Mouse (Mus musculus) brown adipose tissue, adult 24 weeks (tissue): ENCODE data around the gene Lrrc41. TPM values are rescaled to one million over a fixed set of nuclear protein-coding genes. Genes with fewer than 3 reads are reported as not detected.
A peak's percentile ranks its signal among the peaks of the same experiment; 100 is the strongest.

Experiments
- H3K27ac ChIP-seq: fragments of 200-500 bp; replicated peaks from 2 replicates; pipeline ENCODE4 v1.5.1; 2012; ENCODE audit warnings: low read depth, mild to moderate bottlenecking, low read length
- H3K4me1 ChIP-seq: fragments of 200-500 bp; 2 replicates; pipeline ENCODE4 v1.6.1; 2012; ENCODE audit warnings: low read length, mixed read lengths; ENCODE audit not compliant: control insufficient read depth, insufficient read depth, insufficient read length
- H3K4me3 ChIP-seq: fragments of 200-500 bp; 2 replicates; pipeline ENCODE4 v1.5.1; 2012; ENCODE audit warnings: low read depth, mild to moderate bottlenecking, low read length, moderate library complexity; ENCODE audit not compliant: insufficient read depth
- polyA plus RNA-seq: library from polyadenylated mRNA; stranded (reverse); fragments of >200 nt; gene quantifications from 2 replicates; pipeline ENCODE4 v1.2.4, GENCODE M21; 2012; ENCODE audit not compliant: missing spikeins, insufficient read depth, insufficient read length

The Lrrc41 gene
- 23.3 and 24.1 TPM in 2 replicates for polyA plus RNA-seq

GRCm38 (mm10) chr4:116074861-116075620, at the start of gene Lrrc41, which contains the start of gene Uqcrh:
Lrrc41 (plus strand) TSS chr4:116075269.
Uqcrh (minus strand) TSS chr4:116075071.
- H3K27ac ChIP-seq: peak within 1 kb of the TSS; percentile 92
- H3K4me1 ChIP-seq: peaks cover 13% of the 10 kb centered on the region; the same call in 1 of the 2 replicates
- H3K4me3 ChIP-seq: peak within 1 kb of the TSS; percentile 93

- H3K4me1 ChIP-seq: no peaks in the 10 kb centered on the region
- H3K27ac ChIP-seq: no peak overlapping the region
- H3K4me3 ChIP-seq: no peak overlapping the region
Observed at GRCm38 (mm10) chr4:116032906-116033305, 42.2 kb upstream of the Lrrc41 start.

GRCm38 (mm10) chr4:116033374-116033773, 41.7 kb upstream of the Lrrc41 start:
- no peak overlapping the region for H3K27ac ChIP-seq
- H3K4me3 ChIP-seq: no peak overlapping the region
- H3K4me1 ChIP-seq: no peaks in the 10 kb centered on the region

DNA sequence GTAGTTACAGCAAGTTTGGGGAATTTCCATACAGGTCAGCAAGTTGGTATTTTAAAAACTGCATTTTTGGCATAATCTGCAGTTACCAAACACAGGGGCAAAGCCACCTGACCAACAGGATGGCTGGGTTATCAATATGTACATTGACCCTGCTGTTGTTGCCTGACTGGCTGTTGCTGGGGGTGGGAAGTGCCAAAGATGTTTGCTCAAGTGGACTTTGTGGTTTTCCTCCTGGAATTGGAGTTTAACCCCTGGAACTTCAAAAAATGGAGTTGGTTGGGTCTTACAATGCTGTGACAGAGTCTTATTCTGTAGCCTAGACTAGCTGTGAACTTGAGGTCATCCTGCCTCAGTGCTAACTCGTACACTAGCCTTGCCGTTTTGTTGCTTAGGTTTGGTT, 34.6 kb upstream of the Lrrc41 start:
- Histone ChIP-seq H3K4me1 (no peaks in the 10 kb centered on the region), H3K27ac (no peak overlapping the region), H3K4me3 (no peak overlapping the region)

GRCm38 (mm10) chr4:116042186-116042585, 32.9 kb upstream of the Lrrc41 start:
- Histone ChIP-seq H3K27ac (no peak overlapping the region), H3K4me3 (no peak overlapping the region)

GRCm38 (mm10) chr4:116046604-116047003, 28.5 kb upstream of the Lrrc41 start:
- Histone ChIP-seq H3K27ac (no peak overlapping the region), H3K4me1 (no peaks in the 10 kb centered on the region), H3K4me3 (no peak overlapping the region)

More at GRCm38 (mm10) chr4:116042186-116042585, 32.9 kb upstream of the Lrrc41 start:
- no peaks in the 10 kb centered on the region for H3K4me1 ChIP-seq

DNA sequence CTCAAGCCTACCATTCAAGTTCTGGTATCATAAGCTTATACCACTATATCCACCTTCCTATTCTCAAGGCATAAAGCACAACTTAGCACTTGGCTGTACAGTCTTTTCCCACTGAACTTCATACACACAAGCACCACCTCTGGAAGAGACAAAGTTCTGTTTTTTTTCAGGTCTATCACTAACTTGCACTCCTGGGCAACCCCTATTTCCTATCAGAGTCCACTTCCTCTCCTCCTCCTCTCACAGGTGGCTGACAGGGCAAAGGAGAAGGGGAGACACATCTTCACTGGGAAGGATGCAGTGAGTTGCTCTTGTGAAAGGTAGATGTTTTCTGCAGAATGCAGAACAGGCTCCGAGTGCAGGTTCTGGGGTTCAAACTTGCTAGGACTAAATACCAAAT, 27.4 kb upstream of the Lrrc41 start:
- Histone ChIP-seq H3K27ac (no peak overlapping the region), H3K4me1 (peaks cover 3% of the 10 kb centered on the region; the same call in 1 of the 2 replicates), H3K4me3 (no peak overlapping the region)

DNA sequence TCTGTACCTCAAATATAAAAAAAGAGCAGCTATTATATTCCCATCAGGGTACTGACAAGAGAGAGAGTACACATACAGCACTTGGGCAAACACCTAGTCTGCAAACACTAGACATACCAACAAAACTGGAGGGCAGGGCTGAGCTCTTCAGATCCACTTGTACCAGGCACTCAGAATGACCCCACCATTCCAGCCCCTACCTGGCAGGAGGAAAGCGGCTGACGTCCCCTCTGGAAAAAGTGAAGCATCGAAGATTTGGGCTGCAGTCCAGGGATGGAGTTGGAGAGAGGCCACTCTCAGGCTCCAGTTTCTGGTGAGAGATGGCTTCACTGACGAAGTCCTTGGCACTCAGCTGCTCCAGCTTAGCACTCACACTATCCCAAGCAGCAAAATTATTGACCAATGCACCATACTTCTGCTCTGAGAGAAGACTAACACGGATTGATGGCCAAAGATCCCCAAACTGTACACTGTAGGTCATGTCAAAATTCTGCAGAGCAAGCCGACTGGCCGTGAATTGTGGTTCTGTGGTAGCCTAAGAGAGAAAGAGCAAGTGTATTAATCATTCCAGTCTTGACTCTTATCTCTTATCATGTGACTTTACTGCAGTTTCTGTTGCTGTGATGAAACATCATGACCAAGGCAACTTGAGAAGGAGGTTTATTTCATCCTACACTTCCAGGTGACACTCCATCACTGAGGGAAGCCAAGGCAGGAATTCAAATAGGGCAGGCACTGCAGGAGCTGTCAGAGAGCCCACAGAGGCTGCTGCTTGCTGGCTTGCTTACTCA, 26.7 kb upstream of the Lrrc41 start:
- Histone ChIP-seq H3K4me3 (no peak overlapping the region), H3K4me1 (peaks cover 3% of the 10 kb centered on the region; the same call in 1 of the 2 replicates), H3K27ac (no peak overlapping the region)

DNA sequence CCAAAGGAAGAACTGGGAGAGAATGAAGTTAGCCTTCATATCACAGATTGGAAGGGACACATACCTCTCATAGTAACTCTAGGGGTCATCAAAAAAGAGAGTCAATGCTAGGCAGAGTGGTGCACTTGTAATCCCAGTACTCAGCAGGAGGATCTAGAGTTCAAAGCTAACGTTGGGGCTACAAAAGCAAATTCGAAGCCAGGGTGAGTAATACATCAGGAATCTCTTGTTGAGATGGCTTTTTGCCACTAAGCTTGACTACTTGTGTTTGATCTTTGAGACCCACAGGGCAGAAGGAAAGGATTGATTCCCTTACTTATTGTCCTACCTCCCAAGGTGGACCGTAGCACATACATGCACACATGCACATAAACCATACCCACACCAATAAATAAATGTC, 25.9 kb upstream of the Lrrc41 start:
- Histone ChIP-seq H3K27ac (no peak overlapping the region), H3K4me1 (peaks cover 3% of the 10 kb centered on the region; the same call in 1 of the 2 replicates), H3K4me3 (no peak overlapping the region)

DNA sequence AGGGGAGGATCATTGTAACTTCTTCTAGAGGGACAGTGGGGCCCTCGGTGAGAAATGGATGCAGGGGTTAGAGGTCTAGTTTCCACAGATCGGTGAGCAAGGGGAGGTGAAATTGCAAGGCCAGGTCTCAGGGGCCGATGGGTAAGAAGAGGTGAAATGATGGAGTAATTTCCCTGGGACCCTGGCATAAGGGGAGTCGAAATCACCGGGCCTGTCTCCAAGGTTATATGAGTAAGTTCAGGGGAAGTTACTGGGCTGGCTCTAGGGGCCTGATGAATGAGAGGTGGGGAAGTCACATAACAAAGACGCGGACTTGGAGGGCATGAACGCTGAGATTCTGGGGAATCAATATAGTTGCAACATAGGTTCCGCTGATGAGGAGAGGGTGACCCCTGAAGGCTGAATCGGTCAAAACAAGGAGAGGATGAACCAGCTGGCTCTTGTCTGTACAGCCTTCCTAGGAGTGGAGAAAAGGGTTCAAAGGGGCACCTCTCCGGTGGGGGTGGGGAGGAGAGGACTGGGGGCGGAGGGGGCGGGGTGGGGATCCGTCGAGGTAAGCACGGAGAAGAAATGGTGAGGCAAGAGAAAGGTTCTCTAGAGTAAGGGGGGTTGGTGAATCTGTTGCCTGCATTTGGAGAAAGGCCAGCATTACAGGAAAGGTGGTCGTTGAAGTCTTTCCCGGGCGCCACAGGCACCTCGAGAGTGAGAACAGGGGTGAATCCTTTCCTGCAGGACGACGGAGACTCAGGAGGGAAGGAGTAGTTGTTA, 22.4 kb upstream of the Lrrc41 start:
- peak overlapping the region; percentile 83 for H3K4me3 ChIP-seq
- H3K27ac ChIP-seq: peak overlapping the region; percentile 93
- H3K4me1 ChIP-seq: peaks cover 3% of the 10 kb centered on the region; the same call in 1 of the 2 replicates

GRCm38 (mm10) chr4:116053399-116053961, 21.6 kb upstream of the Lrrc41 start, which contains the start of gene Nsun4:
Nsun4 (minus strand) TSS chr4:116053876.
- peak within 1 kb of the TSS; percentile 83 for H3K4me3 ChIP-seq
- H3K27ac ChIP-seq: peak within 1 kb of the TSS; percentile 93

DNA sequence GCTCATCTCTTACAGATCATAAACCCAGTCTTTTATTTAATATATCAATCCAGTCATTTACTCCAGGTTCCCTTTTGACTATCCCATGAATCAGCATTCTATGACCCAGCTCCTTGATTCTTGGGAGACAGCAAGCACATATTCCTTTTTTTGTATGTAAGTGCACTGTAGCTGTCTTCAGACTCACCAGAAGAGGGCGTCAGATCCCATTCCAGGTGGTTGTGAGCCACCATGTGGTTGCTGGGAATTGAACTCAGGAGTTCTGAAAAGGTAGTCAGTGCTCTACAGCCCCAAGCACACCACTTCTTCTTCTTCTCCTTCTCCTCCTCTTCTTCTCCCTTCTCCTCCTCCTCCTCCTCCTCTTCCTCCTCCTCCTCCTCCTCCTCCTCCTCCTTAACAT, 17.5 kb upstream of the Lrrc41 start:
- Histone ChIP-seq H3K4me1 (peaks cover under 1% of the 10 kb centered on the region; the same call in 1 of the 2 replicates), H3K4me3 (no peak overlapping the region), H3K27ac (no peak overlapping the region)

More at GRCm38 (mm10) chr4:116053399-116053961, 21.6 kb upstream of the Lrrc41 start, which contains the start of gene Nsun4:
- peaks cover 3% of the 10 kb centered on the region; the same call in 1 of the 2 replicates for H3K4me1 ChIP-seq

- no peak overlapping the region for H3K4me3 ChIP-seq
- no peaks in the 10 kb centered on the region for H3K4me1 ChIP-seq
- no peak overlapping the region for H3K27ac ChIP-seq
Observed at GRCm38 (mm10) chr4:116059012-116059726, 15.9 kb upstream of the Lrrc41 start.

DNA sequence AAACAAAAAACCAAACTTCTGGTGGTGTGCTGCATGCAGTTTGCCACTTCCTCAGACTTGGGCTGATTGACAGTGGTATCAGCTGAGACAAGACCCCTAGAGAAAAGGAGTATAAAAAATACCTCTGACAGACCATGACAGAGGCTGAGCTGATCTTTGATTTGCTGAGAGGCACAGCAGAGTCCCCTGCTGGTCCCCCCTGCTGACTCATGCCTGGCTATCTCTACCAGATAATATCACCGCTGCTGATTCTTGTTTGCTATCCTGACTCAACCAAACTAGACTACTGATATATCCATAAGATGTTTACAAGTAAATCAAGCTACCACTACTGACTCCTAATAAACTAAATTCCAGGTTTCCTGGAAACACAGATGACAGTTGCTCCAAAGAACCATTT, 11.2 kb upstream of the Lrrc41 start:
- no peaks in the 10 kb centered on the region for H3K4me1 ChIP-seq
- H3K27ac ChIP-seq: no peak overlapping the region
- H3K4me3 ChIP-seq: no peak overlapping the region
